Mouse (Mus musculus) myocyte (in vitro differentiated cells): Measurements from ENCODE around the gene Fam166b. TPM values are rescaled to one million over a fixed set of nuclear protein-coding genes. Genes with fewer than 3 reads are reported as not detected.

Experiments
- H3K27me3 ChIP-seq: one replicate; pipeline ENCODE4 v1.6.1; 2011; ENCODE audit not compliant: control insufficient read depth, insufficient read depth, insufficient read length
- H3K36me3 ChIP-seq: one replicate; pipeline ENCODE4 v1.6.1; 2011; ENCODE audit not compliant: control insufficient read depth, insufficient read depth
- H3K4me2 ChIP-seq: one replicate; pipeline ENCODE4 v1.6.1; 2011; ENCODE audit warnings: low read depth, control low read depth
- H3K4me3 ChIP-seq: one replicate; pipeline ENCODE4 v1.5.1; 2011; ENCODE audit warnings: mild to moderate bottlenecking, control low read depth, moderate library complexity
- H3K79me2 ChIP-seq: one replicate; pipeline ENCODE4 v1.6.1; 2011; ENCODE audit not compliant: control insufficient read depth, insufficient read depth
- H3ac ChIP-seq: one replicate; pipeline ENCODE4 v1.6.1; 2011; ENCODE audit not compliant: control insufficient read depth, insufficient read length
- CEBPB ChIP-seq: IDR thresholded peaks from 2 replicates; pipeline ENCODE4 v1.6.1; 2011; ENCODE audit warnings: mild to moderate bottlenecking, moderate library complexity; ENCODE audit not compliant: poor library complexity, insufficient read depth, severe bottlenecking
- E2F4 ChIP-seq: IDR thresholded peaks from one replicate; pipeline ENCODE4 v1.6.1; 2011; ENCODE audit warnings: mild to moderate bottlenecking, control low read depth, moderate library complexity; ENCODE audit not compliant: insufficient read depth
- MAX ChIP-seq: IDR thresholded peaks from one replicate; pipeline ENCODE4 v1.6.1; 2011; ENCODE audit warnings: low read depth, mild to moderate bottlenecking, control low read depth
- MYOD1 ChIP-seq, 3 experiments: IDR thresholded peaks; one replicate each; pipeline ENCODE4 v1.6.1; 2011; ENCODE audit warnings: control low read depth in 2 of 3, low read depth in 2 of 3, mild to moderate bottlenecking in 2 of 3, moderate library complexity in 1 of 3; ENCODE audit not compliant: insufficient read length in 2 of 3, control insufficient read depth in 1 of 3
- MYOG ChIP-seq, 3 experiments: IDR thresholded peaks; one replicate each; pipeline ENCODE4 v1.6.1; 2011; ENCODE audit warnings: control low read depth in 2 of 3, low read depth in 2 of 3, mild to moderate bottlenecking in 2 of 3; ENCODE audit not compliant: insufficient read length in 2 of 3, control insufficient read depth in 1 of 3, insufficient read depth in 1 of 3
- POLR2A ChIP-seq: IDR thresholded peaks from one replicate; pipeline ENCODE4 v1.6.1; 2011; ENCODE audit warnings: low read depth, mild to moderate bottlenecking, control low read depth, moderate library complexity; ENCODE audit not compliant: insufficient read length
- POLR2AphosphoS2 ChIP-seq: IDR thresholded peaks from one replicate; pipeline ENCODE4 v1.6.1; 2011; ENCODE audit warnings: low read depth, control low read depth; ENCODE audit not compliant: insufficient read length
- REST ChIP-seq: IDR thresholded peaks from one replicate; pipeline ENCODE4 v1.6.1; 2011; ENCODE audit warnings: mild to moderate bottlenecking, control low read depth, moderate library complexity; ENCODE audit not compliant: insufficient read depth, insufficient read length
- SRF ChIP-seq: IDR thresholded peaks from one replicate; pipeline ENCODE4 v1.6.1; 2011; ENCODE audit warnings: low read depth; ENCODE audit not compliant: control insufficient read depth, insufficient read length
- TCF12 ChIP-seq: IDR thresholded peaks from one replicate; pipeline ENCODE4 v1.6.1; 2011; ENCODE audit warnings: mild to moderate bottlenecking, control low read depth; ENCODE audit not compliant: poor library complexity, insufficient read depth, severe bottlenecking
- TCF3 ChIP-seq: IDR thresholded peaks from one replicate; pipeline ENCODE4 v1.6.1; 2011; ENCODE audit warnings: low read depth, control low read depth; ENCODE audit not compliant: insufficient read length
- USF1 ChIP-seq: IDR thresholded peaks from one replicate; pipeline ENCODE4 v1.6.1; 2011; ENCODE audit warnings: low read depth, mild to moderate bottlenecking, control low read depth, moderate library complexity
- polyA plus RNA-seq: library from polyadenylated mRNA; unstranded; fragments of >200 nt; fragmentation: generic; extraction: Trizol; gene quantifications from one replicate; pipeline ENCODE4 v1.2.1, GENCODE M21; 2012; ENCODE audit warnings: missing spikeins

Gene Fam166b
- polyA plus RNA-seq, 1 experiment, result 0.04 TPM

GRCm38 (mm10) chr4:43448554-43448953, 19.6 kb upstream of the Fam166b start:
- Histone ChIP-seq H3K4me3 (no peak overlapping the region), H3K36me3 (no peaks in the 10 kb centered on the region), H3K4me2 (no peak overlapping the region), H3ac (no peak overlapping the region), H3K27me3 (no peaks in the 10 kb centered on the region), H3K79me2 (no peaks in the 10 kb centered on the region)
- no peak for TF ChIP-seq USF1
- TF ChIP-seq MYOD1 (IDR thresholded peaks at IDR 0.05; ENCODE audit: control insufficient read depth in 1 of 3, insufficient read length in 2 of 3, low read depth in 2 of 3), result no peak
- TF ChIP-seq TCF12, result no peak
- no peak for TF ChIP-seq SRF
- TF ChIP-seq MAX, result no peak
- TF ChIP-seq CEBPB, result no peak
- no peak for TF ChIP-seq MYOG (IDR thresholded peaks at IDR 0.05; ENCODE audit: control insufficient read depth in 1 of 3, insufficient read depth in 1 of 3, insufficient read length in 2 of 3, low read depth in 2 of 3)
- no peak for TF ChIP-seq POLR2AphosphoS2
- TF ChIP-seq REST, result no peak

DNA sequence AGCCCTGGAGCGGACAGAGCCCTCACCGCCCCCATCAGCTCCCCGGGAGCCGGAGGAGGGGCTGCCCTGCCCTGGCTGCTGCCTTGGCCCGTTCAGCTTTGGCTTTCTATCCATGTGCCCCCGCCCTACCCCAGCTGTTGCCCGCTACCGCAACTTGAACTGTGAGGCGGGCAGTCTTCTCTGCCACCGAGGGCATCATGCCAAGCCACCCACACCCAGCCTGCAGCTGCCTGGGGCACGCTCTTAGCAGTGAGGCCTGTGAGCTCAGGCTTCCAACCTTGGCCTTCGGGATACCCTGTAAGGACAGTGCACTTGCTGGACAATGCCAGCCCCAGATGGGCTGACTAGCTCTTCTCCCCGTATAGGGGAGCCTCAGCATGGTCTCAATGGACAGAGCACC, 18.3 kb upstream of the Fam166b start:
- Histone ChIP-seq H3K36me3 (no peaks in the 10 kb centered on the region), H3ac (no peak overlapping the region), H3K4me2 (peak overlapping the region; percentile 76), H3K4me3 (peak overlapping the region; percentile 3), H3K27me3 (no peaks in the 10 kb centered on the region), H3K79me2 (no peaks in the 10 kb centered on the region)
- TF ChIP-seq MYOG (IDR thresholded peaks at IDR 0.05; ENCODE audit: control insufficient read depth in 1 of 3, insufficient read depth in 1 of 3, insufficient read length in 2 of 3, low read depth in 2 of 3), result peak; percentile 91 to 99 (median 99)
- peak; percentile 31 for TF ChIP-seq POLR2A
- TF ChIP-seq USF1, result no peak
- TF ChIP-seq CEBPB, result no peak
- TF ChIP-seq TCF12, result peak; percentile 56
- TF ChIP-seq MAX, result no peak
- no peak for TF ChIP-seq REST
- TF ChIP-seq POLR2AphosphoS2, result no peak
- peak in 2 of 3 experiments; percentile 98 to 99 for TF ChIP-seq MYOD1 (IDR thresholded peaks at IDR 0.05; ENCODE audit: control insufficient read depth in 1 of 3, insufficient read length in 2 of 3, low read depth in 2 of 3)
- TF ChIP-seq E2F4, result peak; percentile 13
- peak; percentile 94 for TF ChIP-seq TCF3
- peak; percentile 55 for TF ChIP-seq SRF

DNA sequence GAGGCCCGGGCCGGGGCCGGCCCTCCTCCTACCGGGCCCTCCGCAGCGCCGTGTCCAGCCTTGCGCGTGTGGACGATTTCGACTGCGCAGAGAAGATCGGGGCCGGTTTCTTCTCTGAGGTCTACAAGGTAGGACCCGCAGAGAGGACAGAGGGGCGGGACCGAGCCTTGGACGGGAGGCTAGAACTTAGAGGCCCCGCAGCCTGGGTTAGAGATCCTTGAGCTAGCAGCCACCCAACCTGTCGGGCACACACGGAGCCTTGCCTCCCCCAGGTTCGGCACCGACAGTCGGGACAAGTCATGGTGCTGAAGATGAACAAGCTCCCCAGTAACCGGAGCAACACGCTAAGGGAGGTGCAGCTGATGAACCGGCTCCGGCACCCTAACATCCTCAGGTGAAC, 14.6 kb upstream of the Fam166b start:
- no peaks in the 10 kb centered on the region for H3K27me3 ChIP-seq
- peak overlapping the region; percentile 69 for H3K4me2 ChIP-seq
- no peak for TF ChIP-seq CEBPB
- no peak for TF ChIP-seq MYOG (IDR thresholded peaks at IDR 0.05; ENCODE audit: control insufficient read depth in 1 of 3, insufficient read depth in 1 of 3, insufficient read length in 2 of 3, low read depth in 2 of 3)
- no peak for TF ChIP-seq POLR2A
- TF ChIP-seq REST, result no peak
- no peak for TF ChIP-seq TCF3
- no peak for TF ChIP-seq POLR2AphosphoS2
- TF ChIP-seq USF1, result no peak
- no peak for TF ChIP-seq TCF12
- no peak for TF ChIP-seq MAX
- H3ac ChIP-seq, result peak overlapping the region; percentile 58
- H3K4me3 ChIP-seq, result peak overlapping the region; percentile 42
- H3K36me3 ChIP-seq, result no peaks in the 10 kb centered on the region
- H3K79me2 ChIP-seq, result no peaks in the 10 kb centered on the region

DNA sequence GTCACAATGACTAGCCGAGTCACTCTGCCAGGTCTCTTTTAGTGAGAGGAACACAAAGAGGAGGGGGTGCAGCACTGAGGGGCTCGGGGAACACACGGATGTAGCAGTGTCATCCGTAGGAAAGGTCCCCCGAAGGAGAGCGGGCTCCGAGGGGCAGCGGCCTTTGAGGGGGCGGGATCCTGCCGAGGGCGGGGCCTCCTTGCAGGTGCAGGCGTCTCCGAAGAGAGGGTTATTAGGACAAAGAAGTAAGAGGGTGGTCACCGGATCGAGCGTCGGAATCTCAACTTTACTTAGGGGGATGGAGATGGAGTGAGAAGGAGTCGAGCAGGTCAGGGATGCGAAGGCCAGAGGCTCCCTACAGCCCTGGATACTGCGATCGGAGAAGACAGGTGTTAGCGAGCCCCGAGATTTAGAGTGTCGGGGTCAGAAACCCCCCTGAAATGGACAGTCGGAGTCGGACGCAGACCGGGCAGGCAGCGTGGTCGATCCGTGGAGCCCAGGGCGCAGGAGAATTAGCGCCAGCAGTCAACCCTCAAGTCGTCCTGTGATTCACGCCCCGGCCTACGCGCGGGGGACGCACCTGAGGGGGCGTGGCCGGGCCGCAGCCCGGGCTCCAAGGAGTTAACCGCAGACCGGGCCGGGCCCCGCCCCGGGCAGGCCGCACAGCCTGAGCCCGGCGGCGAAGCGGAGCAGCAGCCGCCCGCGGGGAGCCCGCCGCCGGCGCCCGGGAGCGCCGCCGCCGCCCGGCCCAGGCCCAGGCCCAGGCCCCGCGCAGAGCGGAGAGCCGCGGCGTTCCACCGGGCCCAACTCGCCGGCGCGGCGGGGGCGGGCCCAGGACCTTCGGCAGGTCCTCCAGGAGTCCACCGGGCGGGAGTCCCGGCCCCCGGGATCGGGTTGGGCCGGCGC, 13.8 kb upstream of the Fam166b start:
- Histone ChIP-seq H3K79me2 (no peaks in the 10 kb centered on the region), H3K4me2 (peak overlapping the region; percentile 79), H3K4me3 (peak overlapping the region; percentile 42), H3ac (peak overlapping the region; percentile 58), H3K27me3 (no peaks in the 10 kb centered on the region), H3K36me3 (no peaks in the 10 kb centered on the region)
- TF ChIP-seq POLR2A, result peak; percentile 36
- TF ChIP-seq E2F4, result no peak
- peak in 1 of 3 experiments; percentile 1 for TF ChIP-seq MYOG (IDR thresholded peaks at IDR 0.05; ENCODE audit: control insufficient read depth in 1 of 3, insufficient read depth in 1 of 3, insufficient read length in 2 of 3, low read depth in 2 of 3)
- TF ChIP-seq TCF12, result no peak
- no peak for TF ChIP-seq CEBPB

- Histone ChIP-seq H3K79me2 (no peaks in the 10 kb centered on the region), H3K4me2 (peak overlapping the region; percentile 79), H3K36me3 (no peaks in the 10 kb centered on the region), H3K4me3 (peak overlapping the region; percentile 42), H3K27me3 (no peaks in the 10 kb centered on the region), H3ac (peak overlapping the region; percentile 58)
- TF ChIP-seq POLR2A (peak; percentile 90), TCF12 (no peak), USF1 (no peak), MYOD1 (IDR thresholded peaks at IDR 0.05; ENCODE audit: control insufficient read depth in 1 of 3, insufficient read length in 2 of 3, low read depth in 2 of 3) (no peak), REST (no peak), MAX (no peak), TCF3 (no peak), POLR2AphosphoS2 (peak; percentile 87), E2F4 (no peak), CEBPB (no peak), MYOG (IDR thresholded peaks at IDR 0.05; ENCODE audit: control insufficient read depth in 1 of 3, insufficient read depth in 1 of 3, insufficient read length in 2 of 3, low read depth in 2 of 3) (peak in 1 of 3 experiments; percentile 33), SRF (peak; percentile 87)
Observed at GRCm38 (mm10) chr4:43442044-43442443, 13.1 kb upstream of the Fam166b start.
